In genomic region chr8:94948421-94948820, GRCm38 (mm10) we compare ENCODE assay signal across 16 mouse cellular contexts. TPM values are rescaled to one million over a fixed set of nuclear protein-coding genes. Genes with fewer than 3 reads are reported as not detected.
"Had no signal": no experiment of that assay in that cellular context is flagged by ENCODE, and none has a peak within 500 bp of the region (broad histone marks: within the 10 kb centered on the region; RNA-seq: fewer than 3 reads in every experiment).

No protein-coding gene starts in this region.

- H3K36me3 ChIP-seq: neural tube, embryonic 12.5 days; neural tube, embryonic 13.5 days; neural tube, embryonic 15.5 days; stomach, embryonic 15.5 days had no signal

- H3K27me3 ChIP-seq: neural tube, embryonic 12.5 days; neural tube, embryonic 13.5 days; neural tube, embryonic 15.5 days; stomach, embryonic 15.5 days had no signal

- H3K4me1 ChIP-seq: neural tube, embryonic 12.5 days had no signal

- H3K4me2 ChIP-seq: neural tube, embryonic 12.5 days; neural tube, embryonic 13.5 days; neural tube, embryonic 15.5 days; stomach, embryonic 15.5 days had no signal

- H3K9me3 ChIP-seq: neural tube, embryonic 12.5 days; neural tube, embryonic 13.5 days; neural tube, embryonic 15.5 days; stomach, embryonic 15.5 days had no signal

- H3K9ac ChIP-seq: neural tube, embryonic 12.5 days; neural tube, embryonic 13.5 days; neural tube, embryonic 15.5 days; stomach, embryonic 15.5 days had no signal

- DNase-seq: right cerebral cortex, postnatal 14 days; right cerebral cortex, postnatal 25 days; right cerebral cortex, postnatal 4 days; spleen, adult 18-20 months; thymus, adult 18-20 months; thymus, adult 2 months; thymus, postnatal 14 days; thymus, postnatal 25 days; thymus, postnatal 36 days; thymus, postnatal 4 days had no signal

- H3K4me3 ChIP-seq: neural tube, embryonic 12.5 days; neural tube, embryonic 13.5 days; neural tube, embryonic 15.5 days; stomach, embryonic 15.5 days had no signal

- H3K27ac ChIP-seq: neural tube, embryonic 12.5 days; neural tube, embryonic 13.5 days; neural tube, embryonic 15.5 days; stomach, embryonic 15.5 days; stomach, postnatal 0 days had no signal

RNA-seq across cellular contexts. Expression of gene Adgrg5, which starts 24.9 kb away (rescaled TPM):
- polyA plus RNA-seq: neural tube, embryonic 11.5 days had no signal
